Mouse (Mus musculus) bone marrow, adult 2 months (tissue): ENCODE measurements at regions not wholly inside any gene's neighbourhood (a gene's known extent, or its start where the extent isn't known, plus 50 kb on each side); places are given as distances from the start of the nearest gene placed in this dataset.

Source experiments
- H3K27ac ChIP-seq: fragments of 200-500 bp; 2 replicates; pipeline ENCODE4 v1.5.1; 2012; ENCODE audit warnings: low read depth, mild to moderate bottlenecking, control low read depth, inconsistent platforms, low read length; ENCODE audit not compliant: control insufficient read depth, poor library complexity, insufficient read depth
- H3K4me1 ChIP-seq: fragments of 200-500 bp; 2 replicates; pipeline ENCODE4 v1.6.1; 2011; ENCODE audit warnings: low read length; ENCODE audit not compliant: control insufficient read depth, insufficient read depth
- H3K4me3 ChIP-seq: fragments of 200-500 bp; replicated peaks from 2 replicates; pipeline ENCODE3; 2011; ENCODE audit warnings: mild to moderate bottlenecking, low read depth, low read length, control low read depth; ENCODE audit not compliant: control insufficient read depth
- CTCF ChIP-seq: fragments of 200-500 bp; IDR thresholded peaks from 2 replicates; pipeline ENCODE4 v1.5.1; 2011; ENCODE audit warnings: low read length, control low read depth; ENCODE audit not compliant: control insufficient read depth, insufficient read depth
- POLR2A ChIP-seq: fragments of 200-500 bp; IDR thresholded peaks from 2 replicates; pipeline ENCODE4 v1.6.1; 2011; ENCODE audit warnings: low read depth, mild to moderate bottlenecking, control low read depth, low read length, borderline replicate concordance; ENCODE audit not compliant: control insufficient read depth
- WGBS: fragments of 180-500 bp; shearing (Covaris S2); methylation state at CpG from one replicate; pipeline ENCODE4 v1.1.7; 2018; 5-methylcytosine and 5-hydroxymethylcytosine counted together

DNA sequence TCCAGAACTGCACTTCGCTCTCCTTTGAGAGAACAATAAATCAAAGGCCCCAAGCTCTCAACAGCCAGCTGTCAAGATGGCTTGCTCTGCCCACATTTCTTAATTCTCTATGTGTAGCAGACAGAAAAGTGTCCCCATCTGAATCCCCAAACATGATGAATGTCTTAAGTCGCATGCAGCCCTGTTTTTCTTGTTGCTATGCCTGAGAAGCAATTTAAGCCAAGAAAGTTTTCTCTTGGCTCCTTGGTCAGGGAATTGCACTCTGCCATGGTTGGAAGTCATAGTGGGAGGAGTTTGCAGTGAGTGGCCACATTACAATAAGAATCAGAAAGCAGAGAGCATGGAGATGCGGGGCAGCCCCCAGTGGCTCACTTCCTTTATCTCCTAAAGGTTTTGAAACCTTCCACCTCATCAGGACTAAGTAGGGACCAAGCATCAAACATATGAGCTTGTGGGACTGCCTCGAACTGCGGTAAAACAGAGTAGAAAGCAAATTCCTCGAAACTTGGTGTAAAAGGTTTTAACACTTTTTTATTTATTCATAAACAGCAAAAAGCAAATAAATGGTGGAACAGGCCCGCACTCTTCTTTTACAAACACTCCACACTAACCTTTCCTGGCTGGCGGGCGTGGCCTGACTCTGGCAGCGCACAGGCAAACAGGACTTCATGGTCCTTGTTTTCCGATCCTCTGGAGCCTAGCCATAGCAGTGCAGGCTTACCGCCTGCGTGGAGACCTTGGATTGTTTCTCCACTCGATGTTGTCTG is 227.4 kb downstream of the Ankrd50 start:
- TF ChIP-seq POLR2A (no peak), CTCF (no peak)
- WGBS: 73% methylated on average over 14 of the region's 14 CpGs
- Histone ChIP-seq H3K27ac (no peak overlapping the region), H3K4me1 (no peaks in the 10 kb centered on the region; the same call in 1 of the 2 replicates), H3K4me3 (no peak overlapping the region)

GRCm38 (mm10) chr3:38255674-38256073 is 229.0 kb downstream of the Ankrd50 start:
- WGBS: 14% methylated on average over 2 of the region's 2 CpGs

GRCm38 (mm10) chr3:38254896-38255295 is 229.7 kb downstream of the Ankrd50 start:
- no peak overlapping the region for H3K4me3 ChIP-seq
- TF ChIP-seq CTCF: no peak
- TF ChIP-seq POLR2A: no peak
- 70% methylated on average over 2 of the region's 2 CpGs for WGBS
- no peak overlapping the region for H3K27ac ChIP-seq
- H3K4me1 ChIP-seq: no peaks in the 10 kb centered on the region; the same call in 1 of the 2 replicates

More at GRCm38 (mm10) chr3:38255674-38256073, 229.0 kb downstream of the Ankrd50 start:
- Histone ChIP-seq H3K4me1 (no peaks in the 10 kb centered on the region; the same call in 1 of the 2 replicates), H3K4me3 (no peak overlapping the region), H3K27ac (no peak overlapping the region)
- TF ChIP-seq POLR2A: no peak
- TF ChIP-seq CTCF: no peak

DNA sequence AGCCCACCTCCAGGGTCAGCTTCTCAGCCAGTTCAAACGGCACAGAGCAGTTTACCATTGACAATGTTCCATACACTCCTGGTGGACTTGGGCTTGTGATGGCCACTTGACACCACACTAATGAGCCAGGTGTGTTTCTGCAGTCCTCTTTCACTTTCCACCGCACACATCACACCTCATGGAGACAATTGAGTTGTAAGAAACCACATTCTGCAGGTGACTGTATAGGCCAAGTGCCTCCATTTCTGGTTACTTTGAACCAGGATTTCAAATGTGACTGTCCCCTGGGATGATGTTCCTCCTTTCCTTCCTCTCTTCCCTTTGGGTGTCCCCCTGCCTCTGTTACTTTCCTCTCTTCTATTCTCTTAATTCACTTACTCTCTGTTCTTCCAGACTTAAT is 233.1 kb downstream of the Ankrd50 start:
- no peaks in the 10 kb centered on the region for H3K4me1 ChIP-seq
- no peak overlapping the region for H3K4me3 ChIP-seq
- WGBS: 67% methylated on average over 2 of the region's 2 CpGs
- TF ChIP-seq CTCF (no peak), POLR2A (no peak)
- no peak overlapping the region for H3K27ac ChIP-seq

DNA sequence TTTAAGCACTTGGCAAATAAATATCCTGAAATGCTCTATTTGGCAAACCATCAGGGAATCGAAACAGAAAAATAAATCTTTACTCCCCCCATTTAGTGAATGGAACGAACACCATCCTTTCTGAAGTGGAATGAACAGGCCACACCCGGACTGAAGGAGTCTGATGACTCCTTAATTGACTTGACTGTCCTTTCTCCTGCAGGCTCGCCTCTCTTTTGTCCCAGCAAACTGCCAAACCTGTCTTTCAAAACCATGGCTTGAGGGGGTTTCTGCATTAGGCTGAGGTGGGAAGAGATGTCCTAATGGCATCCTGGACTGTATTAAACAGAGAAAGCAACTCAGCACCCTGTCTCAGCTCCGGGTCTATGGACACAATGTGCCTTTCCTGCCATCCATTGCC is 234.1 kb downstream of the Ankrd50 start:
- no peak overlapping the region for H3K4me3 ChIP-seq
- WGBS: 71% methylated on average over 5 of the region's 5 CpGs
- no peak overlapping the region for H3K27ac ChIP-seq
- TF ChIP-seq POLR2A: no peak
- TF ChIP-seq CTCF: no peak
- H3K4me1 ChIP-seq: no peaks in the 10 kb centered on the region

DNA sequence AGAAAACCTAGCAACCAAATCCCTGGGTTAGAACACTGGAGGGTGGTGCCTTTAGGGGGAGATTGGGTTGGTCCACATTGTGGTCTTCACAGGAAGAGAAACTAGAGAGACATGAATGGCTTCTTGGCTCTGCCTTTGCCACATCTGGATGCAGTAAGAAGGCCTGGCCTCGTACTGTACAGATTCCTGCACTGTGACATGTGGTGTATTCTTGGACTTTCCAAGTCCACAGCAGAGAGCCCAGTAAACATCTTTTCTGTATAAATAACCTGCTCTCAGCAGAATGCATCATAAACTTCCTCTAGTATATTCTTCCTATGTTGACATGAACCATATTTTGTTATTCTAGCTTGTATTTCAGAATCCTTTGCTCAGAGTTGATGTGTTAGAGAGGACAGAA is 235.7 kb downstream of the Ankrd50 start:
- Histone ChIP-seq H3K27ac (no peak overlapping the region), H3K4me1 (no peaks in the 10 kb centered on the region), H3K4me3 (no peak overlapping the region)
- no peak for TF ChIP-seq POLR2A
- TF ChIP-seq CTCF: no peak
- WGBS: 74% methylated on average over 1 of the region's 1 CpGs

GRCm38 (mm10) chr3:38246439-38246838 is 238.2 kb downstream of the Ankrd50 start:
- WGBS: 83% methylated on average over 2 of the region's 2 CpGs
- no peak overlapping the region for H3K4me3 ChIP-seq
- no peaks in the 10 kb centered on the region for H3K4me1 ChIP-seq
- no peak overlapping the region for H3K27ac ChIP-seq
- TF ChIP-seq CTCF: no peak
- TF ChIP-seq POLR2A: no peak

GRCm38 (mm10) chr3:38243209-38243608 is 241.4 kb downstream of the Ankrd50 start:
- Histone ChIP-seq H3K4me3 (no peak overlapping the region), H3K27ac (no peak overlapping the region), H3K4me1 (no peaks in the 10 kb centered on the region)
- TF ChIP-seq CTCF (no peak), POLR2A (no peak)
- 74% methylated on average over 3 of the region's 3 CpGs for WGBS
